Mouse (Mus musculus): Measurements from ENCODE around the gene Zc3h10.
"Not testable (repeated sequence)": the region's sequence is repeated elsewhere in the genome, so short reads cannot be mapped to it uniquely, and the experiment has no call there.

Gene Zc3h10

GRCm38 (mm10) chr10:128556286-128556685 is 8.7 kb upstream of the Zc3h10 start:
- DNase-seq (ENCODE audit: low read depth in 2 of 2, low spot score in 2 of 2) = no peak

- DNase-seq (ENCODE audit: low read depth in 2 of 2, low spot score in 2 of 2) = not testable (repeated sequence)
Observed at GRCm38 (mm10) chr10:128555567-128555966, 8.0 kb upstream of the Zc3h10 start.

GRCm38 (mm10) chr10:128550144-128550823 is 2.7 kb upstream of the Zc3h10 start:
- DNase-seq (ENCODE audit: low read depth in 2 of 2, low spot score in 2 of 2) = not testable (repeated sequence)

DNA sequence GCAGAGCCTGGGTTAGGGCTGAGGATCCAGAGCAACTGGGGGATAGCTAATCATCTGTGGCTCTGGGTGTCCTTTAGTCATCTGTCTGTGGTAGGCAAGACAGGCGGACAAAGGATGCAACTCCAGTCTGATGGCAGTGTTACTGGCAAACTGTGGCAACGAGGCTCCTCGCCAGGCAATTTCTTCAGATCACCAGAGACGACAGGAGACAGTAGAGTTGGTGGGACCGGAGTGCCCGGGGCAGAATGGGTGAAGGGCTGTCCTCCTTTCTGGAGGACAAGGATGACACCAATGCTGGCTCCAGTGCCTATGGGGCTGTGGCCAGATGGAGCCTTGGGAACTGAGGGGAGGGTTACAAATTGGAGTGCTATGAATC is 2.1 kb upstream of the Zc3h10 start:
- DNase-seq (ENCODE audit: low read depth in 2 of 2, low spot score in 2 of 2) = not testable (repeated sequence)

- peak; percentile 90 to 93 for DNase-seq (ENCODE audit: low read depth in 2 of 2, low spot score in 2 of 2)
Observed at GRCm38 (mm10) chr10:128548947-128549681, 1.5 kb upstream of the Zc3h10 start, which contains the start of gene Rpl41. Gene Rpl41 (minus strand): TSS chr10:128549305.

GRCm38 (mm10) chr10:128548051-128548791 is 647 bp upstream of the Zc3h10 start:
- not testable (repeated sequence) for DNase-seq (ENCODE audit: low read depth in 2 of 2, low spot score in 2 of 2)

GRCm38 (mm10) chr10:128546787-128547186 is 787 bp downstream of the Zc3h10 start:
- DNase-seq (ENCODE audit: low read depth in 2 of 2, low spot score in 2 of 2) = no peak

- DNase-seq (ENCODE audit: low read depth in 2 of 2, low spot score in 2 of 2) = peak in 1 of 2 experiments; percentile 33
Observed at GRCm38 (mm10) chr10:128546361-128546760, 1.2 kb downstream of the Zc3h10 start.

- DNase-seq (ENCODE audit: low read depth in 2 of 2, low spot score in 2 of 2) = no peak
Observed at GRCm38 (mm10) chr10:128545570-128545898, 2.0 kb downstream of the Zc3h10 start.

DNA sequence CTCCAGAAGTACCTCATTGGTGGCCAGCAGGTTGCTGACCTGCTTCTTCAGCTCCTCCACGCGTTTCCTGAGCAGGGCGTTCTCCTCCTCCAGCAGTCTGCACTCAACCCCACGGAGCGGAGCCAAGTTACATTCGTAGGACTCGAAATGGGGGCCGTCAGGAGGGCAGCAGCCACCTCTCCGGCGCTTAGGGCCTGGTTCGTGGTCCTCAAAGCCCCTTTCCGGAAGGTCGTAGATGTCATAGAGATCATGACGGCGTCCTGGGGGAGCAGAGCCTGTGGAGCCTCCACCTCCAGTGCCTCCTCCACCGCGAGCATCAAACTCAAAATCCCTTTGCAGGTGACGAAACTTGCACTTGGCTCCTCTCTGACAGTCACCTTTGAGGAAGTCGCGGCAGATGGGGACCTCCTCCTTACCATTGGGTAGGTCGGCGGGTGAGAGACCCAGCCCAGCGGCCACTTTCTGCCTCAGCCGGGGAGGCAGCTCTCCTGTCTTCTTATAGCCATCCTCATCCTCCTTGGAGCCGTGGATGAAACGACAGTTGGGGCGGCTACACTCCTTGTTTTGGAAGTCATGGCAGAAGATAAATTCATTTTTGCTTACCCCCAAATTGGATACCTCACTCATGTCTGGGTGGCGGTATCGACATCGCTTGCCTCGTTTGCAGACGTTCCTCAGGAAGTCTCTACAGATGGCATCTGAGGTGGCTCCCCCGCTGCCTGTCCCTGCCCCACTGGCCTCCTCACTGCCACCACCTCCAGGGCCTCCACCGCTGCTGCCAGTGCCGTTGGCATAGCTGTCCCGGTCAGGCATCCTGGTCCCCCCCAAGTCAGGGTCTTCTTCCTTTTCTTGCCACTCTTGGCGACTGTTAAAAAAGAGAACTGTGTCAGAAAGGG is 2.7 kb downstream of the Zc3h10 start:
- DNase-seq (ENCODE audit: low read depth in 2 of 2, low spot score in 2 of 2) = no peak

GRCm38 (mm10) chr10:128544151-128544657 is 3.4 kb downstream of the Zc3h10 start:
- no peak for DNase-seq (ENCODE audit: low read depth in 2 of 2, low spot score in 2 of 2)

DNA sequence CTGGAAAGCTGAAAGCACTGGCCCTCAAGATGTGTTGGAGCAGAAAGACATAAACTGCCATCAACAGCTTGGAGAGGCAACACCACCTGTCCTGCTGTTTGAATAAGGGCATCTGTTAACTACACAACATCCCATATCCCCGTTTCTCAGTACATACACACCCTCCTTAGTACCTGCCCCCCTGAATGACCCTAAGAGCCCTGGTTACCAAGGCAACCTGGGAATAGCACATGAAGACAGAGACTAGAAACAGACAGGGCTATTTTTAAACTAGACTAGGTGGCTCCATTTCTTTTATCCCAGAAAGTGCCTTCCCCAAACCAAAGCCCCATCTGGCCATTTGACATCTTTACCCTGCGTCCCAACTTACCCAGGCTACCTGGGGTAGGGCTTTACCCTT is 4.5 kb downstream of the Zc3h10 start:
- no peak for DNase-seq (ENCODE audit: low read depth in 2 of 2, low spot score in 2 of 2)

GRCm38 (mm10) chr10:128538340-128538870 is 9.2 kb downstream of the Zc3h10 start:
- no peak for DNase-seq (ENCODE audit: low read depth in 2 of 2, low spot score in 2 of 2)

DNA sequence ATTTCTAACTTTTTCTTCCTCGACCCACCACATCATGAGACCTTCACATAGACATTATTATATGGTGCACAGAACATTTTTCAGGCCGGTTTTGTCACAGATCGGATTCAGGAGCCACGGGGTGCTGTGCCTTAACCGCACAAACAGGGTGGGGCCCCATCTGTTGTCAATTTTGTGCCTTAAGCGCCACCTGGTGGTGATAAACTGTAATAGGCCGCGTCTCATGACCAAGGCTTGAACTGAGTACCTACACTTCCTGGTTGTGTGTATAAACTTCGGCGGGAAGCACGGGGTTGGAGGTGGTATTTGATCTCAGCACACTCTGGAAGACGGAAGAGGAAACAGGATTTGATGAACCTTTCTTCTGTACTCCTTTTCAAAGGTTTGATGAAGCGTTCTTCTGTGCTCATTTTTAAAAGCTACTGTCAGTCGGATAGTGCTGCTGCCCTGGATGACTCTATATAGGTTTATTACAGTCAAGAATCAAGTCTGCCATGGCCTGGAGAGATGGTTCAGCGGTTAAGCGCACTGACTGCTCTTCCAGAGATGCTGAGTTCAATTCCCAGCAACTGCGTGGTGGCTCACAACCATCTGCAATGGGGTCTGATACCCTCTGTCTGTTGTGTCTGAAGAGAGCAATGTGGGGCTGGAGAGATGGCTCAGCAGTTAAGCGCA is 11.2 kb downstream of the Zc3h10 start:
- DNase-seq (ENCODE audit: low read depth in 2 of 2, low spot score in 2 of 2) = peak; percentile 91 to 95

GRCm38 (mm10) chr10:128535624-128536265 is 11.8 kb downstream of the Zc3h10 start:
- no peak for DNase-seq (ENCODE audit: low read depth in 2 of 2, low spot score in 2 of 2)

DNA sequence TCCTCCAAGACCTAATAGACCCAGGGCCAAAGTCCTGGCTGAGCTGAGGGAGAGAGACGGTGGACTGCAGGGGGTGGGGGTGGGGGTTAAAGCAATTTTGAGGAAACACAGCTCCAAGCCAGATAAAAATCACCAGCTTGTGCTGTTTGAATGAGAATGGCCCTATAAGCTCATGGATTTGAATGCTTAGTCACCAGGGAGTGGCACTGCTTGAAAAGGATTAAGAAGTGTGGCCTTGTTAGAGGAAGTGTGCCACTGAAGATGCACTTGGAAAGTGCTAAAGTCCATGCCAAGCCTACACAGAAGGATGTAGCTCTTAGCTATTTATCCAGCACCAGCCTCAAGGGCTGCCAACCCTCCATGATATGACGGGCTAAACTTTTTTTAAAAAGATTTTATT is 12.4 kb downstream of the Zc3h10 start:
- DNase-seq (ENCODE audit: low read depth in 2 of 2, low spot score in 2 of 2) = no peak

- no peak for DNase-seq (ENCODE audit: low read depth in 2 of 2, low spot score in 2 of 2)
Observed at GRCm38 (mm10) chr10:128526366-128527356, 20.9 kb downstream of the Zc3h10 start.

- peak; percentile 89 to 90 for DNase-seq (ENCODE audit: low read depth in 2 of 2, low spot score in 2 of 2)
Observed at GRCm38 (mm10) chr10:128525671-128526308, 21.8 kb downstream of the Zc3h10 start, which contains the start of gene Esyt1. Gene Esyt1 (minus strand): TSS chr10:128525871.

Measured in CD8-positive naive resting alpha-beta T cell, adult 2 months (primary cell).